Mouse (Mus musculus) frontal cortex, postnatal 10 days (tissue): ENCODE data around the gene Mcm2.

Experiments
- DNase-seq, 2 experiments: peaks; one replicate each; pipeline ENCODE4 v3.0.0; 2022; ENCODE audit warnings: low spot score in 2 of 2, mixed read lengths in 1 of 2

Gene Mcm2

DNA sequence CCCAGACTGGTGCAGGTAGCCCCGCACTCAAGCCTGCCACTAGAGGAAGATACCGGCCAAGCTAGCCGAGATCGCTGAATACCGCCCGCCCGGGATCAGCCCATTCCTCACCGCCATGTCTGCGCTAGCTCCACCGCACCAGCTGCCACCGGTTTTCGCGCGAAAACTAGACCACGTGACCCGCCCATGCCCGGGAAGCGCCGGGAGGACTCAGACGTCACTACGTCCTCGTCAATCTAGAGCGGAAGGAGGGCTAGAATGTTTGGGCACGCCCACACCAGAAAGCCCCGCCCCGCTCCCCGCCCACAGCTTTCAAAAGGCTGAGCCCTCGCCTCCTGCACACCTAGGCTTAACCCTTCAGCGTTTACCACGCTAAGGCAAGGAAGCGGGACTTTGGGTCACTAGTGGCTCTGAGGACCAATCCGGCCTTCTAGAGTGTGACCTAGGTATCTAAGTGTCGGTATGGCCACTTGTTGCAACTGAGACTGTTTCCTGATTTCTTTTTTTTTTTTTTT lies at the start of gene Mcm2:
Mcm2 (minus strand) TSS at position 247 of the 515 bp plus-strand sequence.
- peak; percentile 89 to 92 for DNase-seq

DNA sequence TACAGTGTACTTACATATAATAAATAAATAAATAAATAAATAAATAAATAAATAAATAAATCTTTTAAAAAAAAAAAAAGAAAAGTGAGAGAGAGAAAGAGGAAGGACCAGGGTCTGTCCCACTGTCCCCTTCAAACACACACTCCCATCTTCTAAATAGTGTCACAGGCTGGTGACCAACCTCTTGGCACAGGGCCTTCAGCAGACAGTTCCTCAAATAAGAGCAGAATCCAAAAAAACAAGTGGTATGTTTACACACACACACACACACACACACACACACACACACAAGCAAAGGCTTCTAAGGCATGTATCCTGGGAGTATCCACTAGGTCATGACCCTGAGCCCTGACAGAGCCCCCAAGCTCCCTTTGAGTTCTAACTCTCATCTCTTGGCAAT lies 49.2 kb upstream of the Mcm2 start:
- no peak for DNase-seq

DNA sequence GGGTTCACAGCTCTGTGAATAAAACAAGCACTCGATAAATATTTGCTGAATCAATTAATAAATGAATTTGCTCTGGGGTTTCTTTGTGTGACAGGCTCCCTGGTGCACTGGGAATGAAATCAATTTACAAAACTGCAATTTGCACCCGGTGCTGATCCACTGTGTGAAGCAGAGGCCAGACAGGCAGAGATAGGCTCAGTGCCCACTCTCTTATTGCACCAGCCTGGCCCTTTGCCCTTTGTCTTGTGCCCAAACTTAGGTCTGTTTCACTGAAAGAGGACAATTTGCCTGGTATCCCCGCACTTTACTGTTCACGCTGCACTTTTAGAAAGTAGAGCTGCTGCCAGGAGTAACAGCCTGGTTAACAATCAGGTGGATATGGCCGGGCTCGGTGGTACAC lies 47.9 kb upstream of the Mcm2 start:
- no peak for DNase-seq

DNA sequence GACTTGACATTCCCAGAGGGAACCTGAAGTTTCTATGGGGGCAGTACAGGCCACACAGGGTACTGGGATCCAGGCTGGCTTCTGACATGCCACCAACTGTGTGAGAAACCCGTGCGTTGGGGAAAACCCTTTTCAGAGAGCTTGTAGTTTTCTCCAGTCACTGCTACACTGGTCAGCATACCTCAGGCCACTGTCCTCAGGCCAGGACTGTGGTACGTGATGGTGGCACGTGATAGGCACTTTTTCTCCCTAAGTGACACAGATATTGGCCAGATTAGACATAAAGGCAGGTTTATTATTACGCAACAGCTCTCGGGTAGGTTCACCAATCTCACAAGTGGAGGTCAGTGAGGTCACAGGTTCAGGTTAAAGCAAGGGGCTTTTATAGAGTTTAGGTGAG lies 45.1 kb upstream of the Mcm2 start:
- peak in 1 of 2 experiments; percentile 5 for DNase-seq

- DNase-seq: peak; percentile 76
Observed at GRCm38 (mm10) chr6:88942595-88942994, 44.0 kb upstream of the Mcm2 start.

GRCm38 (mm10) chr6:88941628-88942027 lies 43.0 kb upstream of the Mcm2 start:
- DNase-seq: peak in 1 of 2 experiments; percentile 6

- DNase-seq: peak; percentile 14 to 16
Observed at GRCm38 (mm10) chr6:88940090-88940916, 41.7 kb upstream of the Mcm2 start.

DNA sequence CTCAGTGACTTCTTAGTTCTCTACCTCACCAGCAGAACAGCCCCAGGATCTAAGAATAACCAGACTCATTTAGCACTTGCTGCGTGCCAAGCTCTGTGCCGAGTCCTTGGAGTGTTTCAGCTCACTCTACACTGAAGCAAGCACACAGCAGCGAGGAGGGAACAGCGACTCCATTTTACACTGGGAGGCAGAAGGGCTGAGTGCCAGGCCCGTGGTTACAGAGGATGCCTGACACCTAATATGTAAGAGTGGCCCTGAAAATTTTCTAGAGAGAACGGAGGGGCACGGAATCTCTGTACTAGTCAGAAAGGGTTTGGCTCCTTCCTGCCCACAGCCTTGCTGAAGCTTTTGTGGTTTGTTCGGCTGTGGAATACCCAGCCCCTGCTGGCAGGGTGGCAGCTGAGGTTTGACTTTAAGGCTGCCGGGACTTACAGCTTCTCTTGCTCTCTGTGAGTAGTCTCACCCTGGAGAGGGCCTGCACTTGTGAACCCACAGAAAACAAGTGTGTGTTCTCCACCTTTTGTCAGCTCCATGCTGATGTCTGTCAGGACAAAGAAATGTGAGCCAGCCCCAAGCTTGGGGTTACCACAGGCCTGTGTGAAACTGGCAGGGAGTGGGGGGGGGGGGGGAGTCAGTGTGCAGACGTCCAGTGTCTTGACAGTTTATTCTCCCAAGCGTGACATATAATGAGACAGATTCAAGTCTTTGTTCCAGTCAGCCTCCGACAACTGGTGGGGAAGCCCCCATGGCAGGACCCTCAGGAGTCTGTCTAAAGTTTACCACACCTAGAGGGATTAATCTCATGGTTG lies 40.9 kb upstream of the Mcm2 start:
- DNase-seq: peak; percentile 3 to 33

DNA sequence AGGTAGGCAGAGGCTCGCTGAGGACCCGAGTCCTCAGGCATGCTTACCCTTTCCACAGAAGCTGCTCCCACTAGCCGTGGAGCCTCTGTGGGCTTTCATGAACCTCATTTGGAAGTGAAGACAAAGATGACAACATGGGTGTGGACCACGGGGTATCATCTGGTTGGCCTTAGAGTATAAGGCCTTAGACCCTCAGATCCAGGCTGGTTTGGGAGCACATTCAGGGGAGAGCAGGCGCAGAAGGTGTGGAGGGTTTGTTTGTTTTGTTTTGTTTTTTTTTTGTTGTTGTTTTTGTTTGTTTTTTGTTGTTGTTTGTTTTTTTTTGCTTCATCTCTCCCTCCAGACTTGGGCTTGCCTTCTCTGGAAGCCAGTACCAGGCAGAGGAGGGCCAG lies 40.1 kb upstream of the Mcm2 start:
- DNase-seq: peak in 1 of 2 experiments; percentile 7

- no peak for DNase-seq
Observed at GRCm38 (mm10) chr6:88937971-88938663, 39.5 kb upstream of the Mcm2 start.

- DNase-seq: no peak
Observed at GRCm38 (mm10) chr6:88937214-88937549, 38.6 kb upstream of the Mcm2 start.

GRCm38 (mm10) chr6:88936342-88937213 lies 38.0 kb upstream of the Mcm2 start:
- DNase-seq: no peak

DNA sequence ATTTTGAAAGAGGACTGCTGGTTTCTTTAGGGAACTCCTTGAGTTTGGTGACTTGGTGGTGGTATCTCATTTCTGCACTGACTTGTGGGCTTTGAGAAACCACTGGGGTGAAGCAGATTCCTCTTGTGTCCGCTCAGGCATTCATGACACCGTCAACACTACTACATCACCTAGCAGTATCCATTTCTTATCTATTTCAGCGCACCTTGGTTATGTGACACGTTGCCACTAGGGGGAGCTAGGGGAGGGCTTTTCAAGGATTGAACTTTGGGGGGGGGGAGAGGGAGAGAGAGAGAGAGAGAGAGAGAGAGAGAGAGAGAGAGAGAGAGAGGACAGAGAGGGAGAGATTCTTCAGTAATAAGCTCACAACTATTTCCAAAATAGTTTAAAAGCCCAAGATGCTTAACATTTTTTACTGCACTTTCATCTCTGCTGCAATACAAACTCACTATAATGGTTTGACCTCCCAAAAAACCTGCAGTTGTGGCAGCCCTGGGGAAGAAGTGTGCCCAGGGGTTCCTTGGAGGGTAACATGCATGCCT lies 37.2 kb upstream of the Mcm2 start:
- DNase-seq: no peak

DNA sequence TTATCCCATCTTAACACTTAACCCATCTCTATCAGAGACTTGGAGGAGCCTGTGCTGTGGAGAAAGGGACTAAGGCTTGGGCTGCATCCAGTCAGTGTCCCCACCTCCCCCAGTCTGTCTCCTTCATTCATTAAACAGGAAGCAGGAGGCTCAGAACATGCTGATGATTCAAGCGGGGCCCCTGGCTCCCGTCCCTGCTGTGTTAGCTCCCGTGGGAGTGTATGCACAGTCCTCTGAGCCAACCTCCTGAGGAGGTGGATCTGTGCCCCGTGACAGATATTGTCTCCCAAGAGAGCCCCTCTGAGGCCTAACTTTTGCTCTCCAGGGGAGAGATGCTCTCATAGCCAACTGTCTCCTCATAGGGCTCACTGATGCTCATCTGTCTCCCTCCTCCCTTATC lies 36.2 kb upstream of the Mcm2 start:
- DNase-seq: no peak

DNA sequence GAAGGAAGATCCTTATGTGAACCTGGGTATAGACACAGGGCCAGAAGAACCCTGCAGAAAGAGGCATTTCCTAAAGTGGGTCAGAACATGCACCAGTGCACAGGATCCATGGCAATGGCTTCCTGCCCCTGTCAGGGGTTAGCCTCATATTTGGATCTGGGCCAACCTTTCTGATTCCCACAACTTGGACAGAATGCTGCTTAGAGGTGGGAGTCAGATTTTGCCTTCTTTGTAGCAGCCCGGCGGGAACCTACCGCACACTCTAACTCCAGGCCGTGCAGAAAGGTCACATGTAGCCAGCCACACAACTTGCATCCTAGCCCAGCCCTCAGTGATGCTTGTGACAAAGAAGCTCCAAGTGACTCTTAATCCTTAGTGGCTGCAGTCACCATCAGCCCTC lies 35.6 kb upstream of the Mcm2 start:
- no peak for DNase-seq

- DNase-seq: no peak
Observed at GRCm38 (mm10) chr6:88931449-88931848, 32.9 kb upstream of the Mcm2 start.

DNA sequence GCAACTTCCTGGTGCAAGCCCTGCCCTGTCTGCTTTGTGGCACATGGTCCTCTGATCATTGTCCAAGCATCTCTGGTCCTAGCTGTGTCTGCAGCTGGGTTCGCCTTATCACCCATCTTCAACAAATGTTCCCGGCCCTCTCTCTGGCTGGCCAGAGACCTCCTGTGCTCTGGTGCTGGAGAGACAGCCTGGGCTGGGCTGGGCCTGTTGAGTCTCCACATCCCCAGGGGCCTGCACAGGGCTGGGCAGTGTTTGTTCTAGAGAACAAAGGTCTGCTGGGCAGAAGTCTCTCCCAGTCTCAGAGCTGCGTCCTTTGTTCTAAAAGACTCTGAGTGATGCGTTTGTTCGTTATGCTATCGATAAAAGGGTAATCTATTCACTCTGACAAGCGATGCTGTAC lies 31.5 kb upstream of the Mcm2 start:
- DNase-seq: no peak

GRCm38 (mm10) chr6:88929451-88929850 lies 30.9 kb upstream of the Mcm2 start:
- DNase-seq: no peak

- no peak for DNase-seq
Observed at GRCm38 (mm10) chr6:88928576-88928975, 30.0 kb upstream of the Mcm2 start.

DNA sequence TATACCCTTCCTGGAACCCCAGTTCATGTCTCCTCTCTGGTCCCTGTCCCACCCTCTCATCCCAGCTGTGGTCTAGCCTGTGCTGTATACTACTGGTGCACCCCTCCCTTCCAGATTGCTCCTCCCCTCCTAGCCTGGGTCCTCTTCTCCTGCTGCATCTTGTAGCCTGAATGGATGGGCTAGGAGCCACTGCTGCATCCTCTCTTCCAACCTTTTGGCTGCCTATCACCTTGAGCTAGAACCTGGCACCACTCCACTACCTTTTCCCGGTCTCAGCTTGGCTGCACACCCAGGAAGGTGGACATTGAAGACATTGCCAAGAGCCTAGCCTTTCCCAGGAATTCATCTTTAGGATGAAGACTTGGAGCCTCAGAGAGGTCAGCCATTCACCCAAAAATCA lies 29.4 kb upstream of the Mcm2 start:
- no peak for DNase-seq

- DNase-seq: peak; percentile 57 to 80
Observed at GRCm38 (mm10) chr6:88927595-88927994, 29.0 kb upstream of the Mcm2 start.
